Mouse (Mus musculus) ES-Bruce4 (cell line): ENCODE data around the gene Ffar2. TPM values are rescaled to one million over a fixed set of nuclear protein-coding genes. Genes with fewer than 3 reads are reported as not detected.
A peak's percentile ranks its signal among the peaks of the same experiment; 100 is the strongest.
"Not testable (repeated sequence)": the region's sequence is repeated elsewhere in the genome, so short reads cannot be mapped to it uniquely, and the experiment has no call there.

Source experiments
- H3K27ac ChIP-seq: 2 replicates; pipeline ENCODE4 v1.5.1; 2012; ENCODE audit warnings: low read length, inconsistent platforms; ENCODE audit not compliant: insufficient read depth
- H3K27me3 ChIP-seq: 2 replicates; pipeline ENCODE4 v1.6.1; 2012; ENCODE audit warnings: mild to moderate bottlenecking, low read length, inconsistent platforms; ENCODE audit not compliant: control insufficient read depth, poor library complexity, insufficient read depth, severe bottlenecking
- H3K36me3 ChIP-seq: 2 replicates; pipeline ENCODE4 v1.6.1; 2012; ENCODE audit warnings: inconsistent platforms, mild to moderate bottlenecking, low read length, moderate library complexity; ENCODE audit not compliant: control insufficient read depth, poor library complexity, insufficient read depth, severe bottlenecking
- H3K4me1 ChIP-seq: one replicate; pipeline ENCODE4 v1.8.1; 2011; ENCODE audit warnings: low read length; ENCODE audit not compliant: control insufficient read depth, insufficient read depth
- H3K4me3 ChIP-seq: 2 replicates; pipeline ENCODE4 v1.5.1; 2011; ENCODE audit warnings: low read depth, mild to moderate bottlenecking, low read length
- H3K9ac ChIP-seq: 2 replicates; pipeline ENCODE4 v1.6.1; 2012; ENCODE audit warnings: low read depth, mild to moderate bottlenecking, inconsistent platforms; ENCODE audit not compliant: poor library complexity, severe bottlenecking
- H3K9me3 ChIP-seq: replicated peaks from 2 replicates; pipeline ENCODE4 v1.6.1; 2012; ENCODE audit warnings: mild to moderate bottlenecking, low read length, inconsistent platforms; ENCODE audit not compliant: control insufficient read depth, poor library complexity, insufficient read depth, severe bottlenecking
- CTCF ChIP-seq: IDR thresholded peaks from one replicate; pipeline ENCODE4 v1.8.1; 2011; ENCODE audit warnings: low read depth, low read length
- EP300 ChIP-seq: IDR thresholded peaks from 2 replicates; pipeline ENCODE4 v1.6.1; 2011; ENCODE audit warnings: low read depth, low read length; ENCODE audit not compliant: insufficient read depth
- POLR2A ChIP-seq: IDR thresholded peaks from one replicate; pipeline ENCODE4 v1.8.1; 2011; ENCODE audit warnings: low read length; ENCODE audit not compliant: insufficient read depth
- polyA plus RNA-seq: library from polyadenylated mRNA; stranded (reverse); fragments of >200 nt; gene quantifications from 2 replicates; pipeline ENCODE4 v1.2.4, GENCODE M21; 2011; ENCODE audit warnings: low read depth; ENCODE audit not compliant: missing spikeins, insufficient read depth, insufficient read length

The Ffar2 gene
- polyA plus RNA-seq, 1 experiment: not detected

DNA sequence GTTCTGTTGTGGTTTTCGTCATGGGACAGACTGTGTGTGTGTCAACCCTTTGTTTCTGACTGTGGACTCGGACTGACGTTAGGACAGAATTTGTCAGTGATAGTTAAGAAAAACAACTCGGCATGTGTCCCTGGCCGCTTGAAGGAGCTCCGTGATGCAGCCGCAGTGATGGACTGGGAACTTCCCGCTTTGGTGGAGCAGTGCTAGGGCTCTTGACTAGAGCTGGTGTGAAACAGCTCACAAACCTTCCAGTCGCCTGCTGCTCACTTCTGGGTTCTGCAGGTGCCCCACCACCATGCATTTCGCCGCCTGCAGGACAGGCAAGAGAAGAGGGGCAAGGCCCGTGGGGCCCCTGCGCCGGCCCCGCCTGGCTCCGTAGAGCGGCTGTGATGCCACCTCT lies 8.7 kb upstream of the Ffar2 start:
- Histone ChIP-seq H3K4me1 (peaks cover 4% of the 10 kb centered on the region), H3K4me3 (peak overlapping the region; percentile 33), H3K9ac (peak overlapping the region; percentile 53)

DNA sequence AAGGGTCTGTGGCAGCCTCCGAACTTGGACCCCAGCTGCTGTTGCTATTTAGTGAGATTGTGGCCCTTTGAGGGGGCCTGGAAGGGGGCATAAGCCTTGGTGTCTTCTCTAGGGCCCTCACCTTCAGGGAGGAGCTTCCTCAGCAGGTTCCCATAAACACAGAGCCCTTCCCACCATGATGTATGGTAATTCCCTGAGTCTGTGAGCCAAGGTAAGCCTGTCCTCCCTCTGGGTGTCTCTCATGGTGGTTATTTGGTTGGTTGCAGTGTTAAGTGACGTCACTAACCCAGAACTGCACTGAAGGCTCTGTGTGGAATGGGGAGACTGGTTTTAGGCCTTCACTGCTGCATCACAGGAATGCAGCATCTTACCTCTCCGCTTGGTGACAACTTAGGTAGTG lies 5.9 kb upstream of the Ffar2 start:
- Histone ChIP-seq H3K4me1 (peaks cover 6% of the 10 kb centered on the region), H3K27ac (peak overlapping the region; percentile 89), H3K9me3 (peaks cover 3% of the 10 kb centered on the region), H3K4me3 (no peak overlapping the region), H3K27me3 (no peaks in the 10 kb centered on the region), H3K36me3 (no peaks in the 10 kb centered on the region), H3K9ac (no peak overlapping the region)
- TF ChIP-seq EP300 (no peak), CTCF (no peak), POLR2A (no peak)

More for the DNA sequence above, 8.7 kb upstream of the Ffar2 start:
- H3K27ac ChIP-seq: no peak overlapping the region
- H3K9me3 ChIP-seq: peaks cover 7% of the 10 kb centered on the region
- TF ChIP-seq POLR2A (no peak), EP300 (no peak), CTCF (no peak)
- no peaks in the 10 kb centered on the region for H3K36me3 ChIP-seq
- no peaks in the 10 kb centered on the region for H3K27me3 ChIP-seq

DNA sequence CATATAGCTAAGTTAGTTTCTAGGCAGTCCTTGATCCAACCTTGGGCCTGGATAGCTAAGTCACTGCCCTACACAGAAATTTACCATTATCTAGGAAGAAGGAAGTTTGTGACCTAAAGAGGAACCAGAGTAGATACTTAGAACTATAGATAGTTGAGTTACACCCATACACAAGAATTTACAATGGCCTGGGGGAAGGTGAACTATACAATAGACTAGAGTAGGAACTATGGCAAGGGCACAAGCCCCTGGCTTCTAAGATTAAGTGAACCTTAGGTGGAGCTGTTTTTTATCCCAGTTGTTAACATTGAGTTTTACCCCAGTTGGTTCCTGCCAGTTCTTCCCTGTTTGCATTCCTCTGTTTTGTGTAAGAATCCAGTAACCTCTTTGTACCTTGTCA lies 5.3 kb upstream of the Ffar2 start:
- H3K4me3 ChIP-seq, H3K4me1 ChIP-seq, H3K9ac ChIP-seq, H3K9me3 ChIP-seq, H3K27me3 ChIP-seq, H3K36me3 ChIP-seq: not testable (repeated sequence)
- H3K27ac ChIP-seq: peak overlapping the region; percentile 89

DNA sequence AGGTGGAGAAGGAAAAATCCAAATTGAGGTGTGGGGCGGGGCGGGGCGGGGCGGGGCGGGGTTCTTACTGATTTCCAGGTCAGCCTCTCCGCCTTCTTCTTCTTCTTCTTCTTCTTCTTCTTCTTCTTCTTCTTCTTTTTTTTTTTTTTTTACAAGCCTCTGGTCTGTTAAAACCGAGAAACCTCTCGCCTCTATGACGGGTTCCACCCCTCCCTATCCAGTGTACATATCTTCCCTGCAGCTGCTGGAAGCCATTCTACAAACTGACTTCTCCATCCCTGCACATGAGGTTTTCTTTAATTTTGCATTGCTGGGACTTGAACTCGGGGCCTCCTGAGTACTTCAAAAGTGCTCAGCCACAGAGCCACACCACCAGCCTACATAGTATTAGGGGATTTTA lies 3.1 kb upstream of the Ffar2 start:
- no peak overlapping the region for H3K9ac ChIP-seq
- H3K4me1 ChIP-seq: peaks cover 6% of the 10 kb centered on the region
- H3K36me3 ChIP-seq: no peaks in the 10 kb centered on the region
- no peak overlapping the region for H3K27ac ChIP-seq
- H3K9me3 ChIP-seq: peaks cover 3% of the 10 kb centered on the region
- H3K27me3 ChIP-seq: no peaks in the 10 kb centered on the region
- TF ChIP-seq CTCF: no peak
- no peak for TF ChIP-seq EP300
- no peak for TF ChIP-seq POLR2A
- no peak overlapping the region for H3K4me3 ChIP-seq

DNA sequence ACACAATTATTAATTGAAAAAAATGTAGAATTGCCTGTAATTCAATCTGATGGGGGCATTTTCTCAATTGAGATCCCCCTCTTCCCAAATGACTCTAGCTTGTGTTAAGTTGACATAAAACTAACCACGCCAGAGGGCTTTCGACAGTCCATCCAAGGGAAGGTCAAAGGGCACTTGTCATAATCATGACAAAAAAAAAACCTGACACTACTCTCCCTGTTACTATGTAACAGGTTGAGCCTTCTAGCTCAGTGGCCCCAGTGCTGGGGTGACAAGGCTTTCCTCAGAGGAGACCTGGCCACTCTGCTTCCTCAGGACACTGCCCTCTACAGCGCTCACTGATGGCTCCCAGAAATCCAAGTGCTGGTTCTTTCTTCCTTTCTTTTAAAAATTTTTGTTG lies 731 bp upstream of the Ffar2 start:
- TF ChIP-seq CTCF: no peak
- TF ChIP-seq POLR2A: no peak
- no peak for TF ChIP-seq EP300

DNA sequence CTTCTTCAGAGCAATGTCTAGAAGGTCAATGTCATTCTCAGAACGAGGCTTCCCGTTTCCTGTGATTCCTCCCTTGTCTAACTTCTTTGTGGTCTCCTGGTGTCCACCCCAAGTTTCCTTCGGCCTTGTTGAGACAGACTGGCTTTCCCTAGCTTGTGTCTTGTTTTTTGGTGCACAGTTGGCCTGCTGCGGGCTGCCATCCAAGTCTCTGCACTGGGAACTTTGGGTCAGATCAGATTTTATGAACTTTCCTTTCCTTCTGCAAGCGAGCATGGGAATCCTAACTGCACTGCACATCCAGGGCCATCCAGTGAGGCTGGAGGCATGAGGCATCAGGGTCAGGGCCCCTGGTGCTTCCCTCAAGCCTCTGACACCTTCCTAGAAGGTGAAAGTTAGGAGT lies 2.0 kb downstream of the Ffar2 start:
- no peak overlapping the region for H3K9ac ChIP-seq
- no peak overlapping the region for H3K27ac ChIP-seq
- no peaks in the 10 kb centered on the region for H3K27me3 ChIP-seq
- H3K4me3 ChIP-seq: no peak overlapping the region
- TF ChIP-seq POLR2A (no peak), CTCF (no peak), EP300 (no peak)
- peaks cover 2% of the 10 kb centered on the region for H3K4me1 ChIP-seq
- H3K9me3 ChIP-seq: no peaks in the 10 kb centered on the region
- no peaks in the 10 kb centered on the region for H3K36me3 ChIP-seq

More for the DNA sequence above, 731 bp upstream of the Ffar2 start:
- Histone ChIP-seq H3K4me3 (no peak overlapping the region), H3K36me3 (no peaks in the 10 kb centered on the region), H3K4me1 (peaks cover 3% of the 10 kb centered on the region), H3K9ac (no peak overlapping the region), H3K27me3 (no peaks in the 10 kb centered on the region), H3K27ac (no peak overlapping the region), H3K9me3 (no peaks in the 10 kb centered on the region; the same call in 1 of the 2 replicates)
